Mouse (Mus musculus) monocyte, adult 5-6 weeks (primary cell): ENCODE measurements at regions not wholly inside any gene's neighbourhood (a gene's known extent, or its start where the extent isn't known, plus 50 kb on each side); places are given as distances from the start of the nearest gene placed in this dataset.

Experiments
- ATAC-seq: fragments of 153-309, 156-312 bp; replicated peaks from 2 replicates; pipeline ENCODE4 v1.8.0; 2017; ENCODE audit warnings: mild to moderate bottlenecking; ENCODE audit not compliant: low TSS enrichment, insufficient number of reproducible peaks, severe bottlenecking, poor library complexity, low FRiP score

DNA sequence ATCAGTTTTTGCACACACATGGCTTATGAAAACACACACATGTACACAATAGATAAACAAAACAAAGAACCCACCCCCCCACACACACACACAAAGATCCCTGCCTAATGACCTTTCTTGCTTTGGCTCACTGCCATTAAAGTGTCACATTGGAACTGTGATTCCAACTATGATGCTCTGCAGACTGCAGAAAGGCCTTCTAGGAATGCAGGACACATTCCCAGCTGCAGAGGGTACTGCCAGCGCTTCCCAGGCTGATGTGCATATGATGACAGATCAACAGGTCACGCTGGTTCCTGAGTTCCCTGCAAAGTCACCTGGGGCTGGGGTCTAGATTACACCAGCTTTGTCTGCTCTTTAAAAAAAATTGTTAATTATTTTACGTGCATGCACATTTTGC, 68.1 kb upstream of the Ppm1j start:
- ATAC-seq: no peak

GRCm38 (mm10) chr3:104713836-104714631, 66.8 kb upstream of the Ppm1j start:
- peak; percentile 87 for ATAC-seq

DNA sequence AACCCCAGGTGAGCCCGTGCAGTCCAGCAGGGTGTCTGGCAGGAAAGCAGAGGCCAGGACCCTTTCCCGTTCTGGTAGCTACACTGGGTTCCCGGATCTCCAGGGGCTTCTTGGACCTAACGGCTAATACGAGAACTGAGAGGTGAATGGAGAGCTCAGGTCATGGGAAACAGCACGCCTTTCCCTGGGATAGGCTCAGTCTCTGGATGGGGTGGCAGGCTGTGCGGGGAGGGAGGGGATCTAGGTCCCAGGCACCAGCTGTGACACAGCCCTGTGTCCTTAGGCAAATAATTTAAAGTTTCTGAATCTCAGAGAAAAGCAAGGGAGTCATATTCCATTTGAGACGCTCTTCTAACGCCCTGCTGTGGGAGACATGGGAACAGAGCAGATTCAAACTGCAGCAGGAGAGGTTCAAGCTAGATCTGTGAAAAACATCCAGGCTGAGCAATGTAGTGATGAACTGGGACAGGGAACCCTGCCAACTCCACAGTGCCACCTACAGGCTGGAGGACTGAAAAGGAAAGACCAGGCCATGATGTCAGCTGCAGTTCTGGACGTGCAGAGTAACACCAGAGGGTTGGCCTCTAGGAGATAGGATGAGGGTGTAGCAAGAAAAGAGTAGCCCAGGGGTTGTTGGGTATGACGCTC, 66.1 kb upstream of the Ppm1j start:
- ATAC-seq: peak; percentile 68
